Mouse (Mus musculus): ENCODE measurements around the gene Tpp2.
"Not testable (repeated sequence)": the region's sequence is repeated elsewhere in the genome, so short reads cannot be mapped to it uniquely, and the experiment has no call there.

The Tpp2 gene

DNA sequence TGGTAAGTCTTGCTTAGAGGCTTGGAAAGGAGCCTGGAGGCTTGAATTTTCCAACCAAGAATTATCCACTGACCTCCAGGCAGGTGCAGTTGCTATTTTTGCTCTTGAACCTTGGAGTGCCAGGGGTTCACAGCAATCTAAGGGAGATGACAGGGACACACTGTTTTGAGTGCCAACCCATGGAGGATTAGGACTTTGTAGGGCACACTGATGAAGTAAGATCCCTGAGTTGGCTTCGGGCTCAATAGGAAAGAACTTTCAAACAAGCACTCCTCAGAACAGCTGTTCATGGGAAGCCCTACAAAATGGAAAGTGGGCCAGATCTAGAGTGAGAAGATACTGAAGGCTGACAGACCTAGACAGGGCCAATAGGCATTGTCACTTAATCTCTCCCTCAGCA is 89.2 kb downstream of the Tpp2 start:
- no peak for DNase-seq

DNA sequence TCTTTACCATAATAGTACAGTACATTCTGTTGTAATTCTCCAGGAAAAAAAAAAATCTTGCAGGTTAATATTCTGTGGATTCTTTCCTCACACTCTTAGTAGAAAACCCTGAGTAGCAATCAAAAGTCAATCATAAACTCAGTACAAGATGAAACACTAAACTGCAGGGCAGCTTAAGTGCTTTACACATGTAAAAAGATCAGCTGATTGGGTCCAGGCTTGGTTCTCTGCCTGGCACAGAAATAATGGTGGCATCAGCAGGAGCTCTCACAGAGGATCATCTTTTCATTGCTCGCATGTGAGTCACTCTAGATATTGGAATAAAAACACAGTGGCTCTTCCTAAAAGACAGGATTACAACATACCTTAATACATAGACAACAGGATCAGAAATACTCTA is 94.2 kb downstream of the Tpp2 start:
- no peak for DNase-seq

DNA sequence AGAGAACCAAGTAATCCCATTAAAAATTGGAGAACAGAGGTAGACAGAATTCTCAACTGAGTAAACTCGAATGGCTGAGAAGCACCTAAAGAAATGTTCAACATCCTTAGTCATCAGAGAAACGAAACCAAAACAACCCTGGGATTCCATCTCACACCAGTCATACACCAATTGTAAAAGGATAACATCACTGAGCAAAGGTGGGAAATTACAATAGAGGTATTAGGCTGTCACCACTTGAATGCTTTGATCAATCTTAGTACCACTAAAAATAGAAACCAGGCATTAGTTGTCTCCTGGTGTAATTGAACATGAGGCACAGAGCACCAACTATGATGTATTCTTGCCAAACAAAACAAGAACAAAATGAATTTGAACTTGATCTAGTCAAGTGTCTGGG is 98.8 kb downstream of the Tpp2 start:
- no peak for DNase-seq

DNA sequence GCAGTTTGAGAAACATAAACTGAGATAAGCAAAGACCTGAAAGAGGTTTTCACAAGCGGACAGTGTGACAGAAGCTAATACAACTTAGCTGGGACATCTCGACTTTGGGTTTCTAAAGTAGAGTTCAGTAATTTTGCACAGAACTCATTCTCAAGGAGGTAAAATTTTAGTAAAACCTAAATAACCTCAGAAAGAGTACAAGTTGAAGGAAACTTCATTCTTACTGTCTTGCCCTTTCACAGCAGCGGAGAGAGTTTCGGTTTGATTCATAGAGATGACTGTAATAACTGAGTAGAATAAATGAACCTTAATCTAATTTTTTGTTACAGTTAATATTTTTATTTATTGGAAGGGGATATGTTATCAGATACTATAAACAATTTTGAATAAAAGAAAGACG is 99.5 kb downstream of the Tpp2 start:
- DNase-seq, result no peak

DNA sequence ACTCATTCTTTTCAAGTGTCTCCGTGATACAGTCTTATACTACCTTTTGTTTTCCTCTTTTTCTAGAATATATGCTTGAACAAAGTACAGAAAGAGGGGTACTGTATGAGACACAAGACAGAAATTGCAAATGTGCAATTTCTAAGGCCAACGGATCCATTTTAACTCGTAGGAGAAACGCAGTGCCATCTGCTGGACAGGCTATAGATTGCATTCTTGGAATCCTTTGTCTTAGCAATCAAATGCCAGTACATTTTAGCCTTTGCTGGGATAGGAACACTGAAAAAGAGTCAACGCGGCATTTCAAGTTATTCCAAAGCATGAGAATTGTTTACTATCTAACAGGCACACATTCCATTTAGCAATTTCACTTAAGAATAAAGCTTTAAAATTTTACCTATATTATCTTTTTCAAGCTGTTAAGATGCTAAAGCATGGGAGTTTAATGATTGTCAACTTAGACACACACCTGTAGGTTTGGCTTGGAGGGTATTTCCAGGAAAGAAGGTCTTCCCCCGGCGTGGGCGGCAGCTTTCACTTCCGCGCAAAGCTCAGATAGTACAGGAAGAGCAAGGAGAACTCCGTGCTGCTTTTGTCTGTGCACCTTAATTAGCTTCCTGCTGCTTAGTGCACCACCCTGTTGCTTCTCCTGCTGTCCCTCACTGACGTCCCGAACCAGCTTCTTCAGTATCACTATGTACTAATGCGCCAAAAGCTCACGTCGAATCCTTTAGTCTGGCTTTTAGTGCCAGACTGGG is 108.5 kb downstream of the Tpp2 start:
- peak; percentile 68 to 78 for DNase-seq

DNA sequence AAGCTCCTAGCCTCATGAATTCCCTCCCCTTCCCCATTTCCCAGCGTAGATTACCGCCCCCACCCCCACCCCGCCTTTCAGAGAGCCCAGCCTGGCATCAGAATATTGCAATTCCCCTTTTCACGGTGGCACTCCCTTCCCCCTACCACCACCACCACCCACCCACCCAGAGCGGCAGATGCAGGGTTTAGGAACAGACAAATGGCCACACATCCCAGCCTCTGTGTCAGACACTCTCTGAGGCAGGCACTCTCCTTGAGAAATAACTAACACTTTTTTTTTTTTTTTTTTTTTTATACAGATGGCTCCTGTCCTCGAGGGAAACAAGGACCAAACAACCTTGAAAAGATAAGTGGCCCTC is 109.1 kb downstream of the Tpp2 start:
- no peak for DNase-seq

DNA sequence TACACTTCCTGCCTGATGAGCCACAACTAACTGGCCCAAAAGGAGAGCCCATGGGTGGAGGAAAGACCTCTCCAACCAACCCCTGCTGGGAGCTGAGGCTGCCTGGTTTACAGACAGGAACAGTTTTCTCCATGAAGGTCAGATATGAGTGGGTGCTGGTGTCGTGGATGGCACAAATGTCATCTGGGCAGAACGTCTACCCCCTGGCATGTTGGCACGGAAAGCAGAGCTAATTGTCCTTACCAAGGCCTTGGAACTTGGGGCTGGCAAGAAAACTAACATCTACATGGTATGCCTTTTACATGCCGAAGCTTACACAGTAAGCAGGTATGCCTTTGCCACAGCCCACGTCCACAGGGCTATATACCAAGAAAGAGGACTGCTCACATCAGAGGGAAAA is 112.2 kb downstream of the Tpp2 start:
- not testable (repeated sequence) for DNase-seq

DNA sequence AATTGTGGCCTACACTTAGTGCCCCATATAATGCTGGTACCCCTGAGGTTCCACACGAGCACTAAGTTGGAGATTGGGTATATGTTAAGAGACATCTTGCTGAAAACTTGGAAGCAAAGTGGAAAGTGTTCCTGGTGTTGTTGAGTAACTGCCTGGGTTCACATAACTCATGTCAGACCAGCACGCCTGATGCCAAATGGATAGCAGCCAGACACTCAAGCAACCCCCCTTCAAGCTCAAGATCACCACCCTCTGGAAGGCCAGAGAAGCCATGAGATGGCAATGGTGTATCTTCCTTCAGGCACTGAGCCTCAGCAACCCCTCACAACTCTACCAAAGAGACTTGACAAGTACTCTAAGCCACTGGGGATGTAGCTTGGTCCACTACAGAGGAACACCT is 113.1 kb downstream of the Tpp2 start:
- DNase-seq, result no peak
